Mouse (Mus musculus) splenic B cell, adult 2 months (primary cell): ENCODE measurements around the gene Hagh.

Experiments used
- DNase-seq: peaks from one replicate; pipeline ENCODE4 v3.0.0-alpha.2; 2011; ENCODE audit warnings: low read depth, low spot score
- H3K27me3 ChIP-seq: 2 replicates; pipeline ENCODE4 v1.6.1; 2012; ENCODE audit warnings: mild to moderate bottlenecking, low read length, moderate library complexity, mixed read lengths; ENCODE audit not compliant: control insufficient read depth, poor library complexity, insufficient read depth, severe bottlenecking
- H3K36me3 ChIP-seq: 2 replicates; pipeline ENCODE4 v1.6.1; 2012; ENCODE audit warnings: mild to moderate bottlenecking, low read length, moderate library complexity, mixed read lengths; ENCODE audit not compliant: control insufficient read depth, poor library complexity, insufficient read depth, severe bottlenecking

The Hagh gene

GRCm38 (mm10) chr17:24886932-24887271 lies 47.0 kb downstream of the Hagh start:
- Histone ChIP-seq H3K27me3 (no peaks in the 10 kb centered on the region), H3K36me3 (peaks cover 9% of the 10 kb centered on the region)
- peak; percentile 18 for DNase-seq

DNA sequence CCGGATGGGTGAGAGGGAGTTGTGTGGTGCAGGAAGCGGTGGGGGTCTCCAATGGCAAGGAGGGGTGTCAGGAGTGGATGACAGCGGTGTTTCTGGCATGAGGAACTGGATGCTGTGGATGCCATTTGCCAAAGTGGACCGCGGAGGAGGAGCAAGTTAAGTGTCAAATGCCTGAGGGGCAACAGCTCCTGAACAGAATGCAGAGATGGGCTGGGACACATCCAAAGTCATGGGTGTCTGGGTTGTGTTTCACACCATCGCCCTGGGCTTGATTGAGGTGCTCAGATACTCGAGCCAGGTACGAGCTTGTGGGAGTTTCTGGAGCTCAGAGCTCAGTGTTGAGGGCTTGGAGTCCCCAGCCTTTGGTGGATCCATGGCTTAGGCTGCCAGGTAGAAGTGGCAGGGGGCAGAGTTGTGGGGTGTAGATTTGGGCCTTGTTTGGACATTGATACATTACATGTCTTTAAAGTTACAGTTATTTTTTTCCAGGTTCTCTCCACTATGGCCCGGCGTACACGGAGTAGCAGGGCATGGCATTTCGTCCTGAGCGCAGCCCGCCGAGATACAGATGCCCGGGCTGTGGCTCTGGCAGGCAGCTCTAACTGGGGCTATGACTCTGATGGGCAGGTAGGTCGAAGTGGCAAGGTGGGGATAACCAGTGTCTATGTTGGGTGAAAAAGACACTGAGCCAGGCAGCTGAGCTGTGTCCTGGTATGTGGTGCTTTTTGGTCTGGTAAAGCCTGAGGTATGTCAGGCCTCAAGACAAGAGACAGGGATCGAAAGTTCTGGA lies 47.5 kb downstream of the Hagh start:
- DNase-seq: peak; percentile 19
- Histone ChIP-seq H3K27me3 (no peaks in the 10 kb centered on the region), H3K36me3 (peaks cover 9% of the 10 kb centered on the region)

DNA sequence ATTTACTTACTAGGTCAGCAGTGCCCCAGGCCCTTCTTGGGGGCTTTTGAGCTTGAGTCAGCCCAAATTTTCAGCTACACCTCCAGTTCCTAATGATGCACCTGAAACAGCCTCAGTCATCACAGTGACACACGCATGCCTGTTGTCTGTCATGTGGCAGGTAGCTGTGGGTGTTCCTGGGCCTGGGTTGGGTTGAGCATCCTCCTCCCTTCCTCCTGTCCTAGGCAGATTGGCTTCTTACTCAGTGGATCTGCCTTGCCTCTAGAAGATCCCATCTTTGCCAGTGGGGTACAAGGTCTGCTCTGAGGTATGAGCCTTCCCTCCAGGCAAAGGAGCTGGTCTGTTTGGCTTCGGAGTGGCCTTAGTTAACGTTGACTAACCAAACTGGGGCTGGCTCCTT lies 48.9 kb downstream of the Hagh start:
- no peaks in the 10 kb centered on the region for H3K27me3 ChIP-seq
- no peak for DNase-seq
- peaks cover 2% of the 10 kb centered on the region for H3K36me3 ChIP-seq

DNA sequence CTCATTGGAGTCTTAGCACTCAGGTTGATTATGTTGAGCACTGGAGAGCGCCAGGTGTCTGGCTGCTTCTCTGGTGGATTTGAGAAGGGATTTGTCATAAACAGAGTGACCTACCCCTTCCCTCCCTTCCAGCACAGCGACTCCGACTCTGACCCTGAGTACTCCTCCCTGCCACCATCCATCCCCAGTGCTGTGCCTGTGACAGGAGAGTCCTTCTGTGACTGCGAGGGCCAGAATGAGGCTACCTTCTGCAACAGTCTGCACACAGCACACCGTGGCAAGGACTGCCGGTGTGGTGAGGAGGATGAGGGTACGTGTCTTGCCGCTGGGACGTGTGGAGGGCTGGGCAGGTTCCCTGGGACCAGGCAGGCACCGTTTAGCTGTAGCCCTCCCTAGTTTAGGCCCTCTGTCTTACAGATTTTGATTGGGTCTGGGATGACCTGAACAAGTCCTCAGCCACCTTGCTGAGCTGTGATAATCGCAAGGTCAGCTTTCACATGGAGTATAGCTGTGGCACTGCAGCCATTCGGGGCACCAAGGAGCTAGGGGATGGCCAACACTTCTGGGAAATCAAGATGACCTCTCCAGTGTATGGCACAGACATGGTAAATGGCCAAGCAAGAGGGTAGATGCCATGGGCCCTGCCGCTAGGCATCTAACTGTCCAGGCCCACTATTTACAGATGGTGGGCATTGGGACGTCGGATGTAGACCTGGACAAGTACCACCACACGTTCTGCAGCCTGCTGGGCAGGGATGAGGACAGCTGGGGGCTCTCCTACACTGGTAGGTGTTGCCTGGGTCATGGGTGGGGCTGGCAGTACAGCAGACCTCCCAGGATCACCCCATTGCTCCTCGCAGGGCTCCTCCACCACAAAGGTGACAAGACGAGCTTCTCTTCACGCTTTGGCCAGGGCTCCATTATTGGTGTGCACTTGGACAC lies 50.5 kb downstream of the Hagh start:
- Histone ChIP-seq H3K36me3 (peaks cover 2% of the 10 kb centered on the region), H3K27me3 (no peaks in the 10 kb centered on the region)
- no peak for DNase-seq

GRCm38 (mm10) chr17:24891321-24891720 lies 51.4 kb downstream of the Hagh start:
- Histone ChIP-seq H3K27me3 (no peaks in the 10 kb centered on the region), H3K36me3 (peaks cover 2% of the 10 kb centered on the region)
- DNase-seq: no peak

- Histone ChIP-seq H3K27me3 (no peaks in the 10 kb centered on the region), H3K36me3 (peaks cover 2% of the 10 kb centered on the region)
- no peak for DNase-seq
These were observed 52.8 kb downstream of the Hagh start for GRCm38 (mm10) chr17:24892785-24893184.

DNA sequence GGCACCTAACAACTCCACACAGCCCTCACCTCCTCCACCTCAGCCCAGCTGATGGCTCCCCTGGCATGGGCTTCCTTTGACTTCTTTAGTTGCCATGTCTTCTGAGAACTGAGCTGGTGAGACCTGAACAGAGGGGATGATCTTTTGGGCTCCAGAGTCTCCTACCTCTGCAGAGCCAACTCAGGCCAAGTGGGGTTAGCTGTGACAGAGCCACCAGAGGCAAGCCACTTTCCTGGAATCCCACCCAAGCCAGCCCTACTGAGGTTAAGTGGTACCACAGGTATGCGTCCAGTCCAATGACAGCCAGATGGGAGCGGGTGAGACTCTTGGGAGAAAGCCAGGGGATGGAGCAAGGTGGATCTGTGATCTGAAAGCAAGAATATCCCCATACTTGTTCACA lies 53.3 kb downstream of the Hagh start:
- H3K36me3 ChIP-seq: peaks cover 2% of the 10 kb centered on the region
- H3K27me3 ChIP-seq: no peaks in the 10 kb centered on the region
- no peak for DNase-seq

DNA sequence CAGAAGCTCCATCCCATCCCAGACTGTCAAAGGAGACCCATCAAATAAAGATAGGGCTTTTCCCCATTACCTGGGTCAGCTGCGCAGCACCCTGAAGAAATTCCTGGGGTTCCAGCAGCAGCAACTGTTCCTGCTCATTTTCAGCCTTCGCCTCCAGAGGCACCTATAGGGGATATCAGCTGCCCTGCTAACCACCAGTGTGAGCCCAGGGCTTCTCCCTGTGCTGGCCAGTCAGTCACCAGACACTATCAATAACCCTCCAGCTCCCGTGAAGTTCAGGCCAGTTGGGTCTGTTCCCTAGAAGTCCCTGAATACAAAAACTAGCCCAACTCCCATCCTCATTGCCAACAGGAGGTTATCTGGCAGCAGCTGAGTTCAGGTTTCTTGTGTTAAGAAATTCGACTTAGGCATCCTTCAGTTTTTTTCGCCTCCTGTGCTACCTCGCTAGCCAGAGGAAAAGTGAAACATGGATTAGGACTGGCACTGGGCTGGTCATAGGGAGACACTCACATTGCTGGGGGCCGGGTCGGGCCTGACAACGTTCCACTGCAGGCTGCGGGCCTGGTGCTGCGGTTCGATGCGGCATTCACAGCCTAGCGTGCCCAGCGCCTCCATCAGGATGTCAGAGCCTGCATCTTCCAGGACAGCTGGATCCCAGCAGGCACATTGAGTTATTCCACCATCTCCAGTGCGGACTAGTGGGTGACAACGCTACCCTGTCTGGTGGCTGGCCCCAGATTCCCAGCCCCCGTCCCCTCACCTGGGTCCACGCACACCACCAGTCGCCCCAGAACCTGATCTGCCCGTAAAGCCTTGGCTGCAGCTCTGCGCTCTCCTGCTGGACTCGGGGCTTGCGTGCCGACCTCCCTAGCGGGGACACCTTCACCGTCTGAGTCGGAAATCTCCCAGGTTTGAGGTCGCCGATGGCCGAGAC lies 54.4 kb downstream of the Hagh start:
- no peaks in the 10 kb centered on the region for H3K27me3 ChIP-seq
- DNase-seq: no peak

GRCm38 (mm10) chr17:24894995-24895547 lies 55.1 kb downstream of the Hagh start, which contains the start of the genes Eme2 and Mrps34:
Gene Eme2 (minus strand): TSS chr17:24895087.
Gene Mrps34 (plus strand): TSS chr17:24895116.
- no peaks in the 10 kb centered on the region for H3K27me3 ChIP-seq
- peak; percentile 70 for DNase-seq

More for the DNA sequence above, 54.4 kb downstream of the Hagh start:
- H3K36me3 ChIP-seq: peaks cover 2% of the 10 kb centered on the region

GRCm38 (mm10) chr17:24895571-24896240 lies 55.8 kb downstream of the Hagh start:
- no peak for DNase-seq
- peaks cover 2% of the 10 kb centered on the region for H3K36me3 ChIP-seq
- no peaks in the 10 kb centered on the region for H3K27me3 ChIP-seq

More at GRCm38 (mm10) chr17:24894995-24895547, 55.1 kb downstream of the Hagh start, which contains the start of the genes Eme2 and Mrps34:
- H3K36me3 ChIP-seq: peaks cover 2% of the 10 kb centered on the region

DNA sequence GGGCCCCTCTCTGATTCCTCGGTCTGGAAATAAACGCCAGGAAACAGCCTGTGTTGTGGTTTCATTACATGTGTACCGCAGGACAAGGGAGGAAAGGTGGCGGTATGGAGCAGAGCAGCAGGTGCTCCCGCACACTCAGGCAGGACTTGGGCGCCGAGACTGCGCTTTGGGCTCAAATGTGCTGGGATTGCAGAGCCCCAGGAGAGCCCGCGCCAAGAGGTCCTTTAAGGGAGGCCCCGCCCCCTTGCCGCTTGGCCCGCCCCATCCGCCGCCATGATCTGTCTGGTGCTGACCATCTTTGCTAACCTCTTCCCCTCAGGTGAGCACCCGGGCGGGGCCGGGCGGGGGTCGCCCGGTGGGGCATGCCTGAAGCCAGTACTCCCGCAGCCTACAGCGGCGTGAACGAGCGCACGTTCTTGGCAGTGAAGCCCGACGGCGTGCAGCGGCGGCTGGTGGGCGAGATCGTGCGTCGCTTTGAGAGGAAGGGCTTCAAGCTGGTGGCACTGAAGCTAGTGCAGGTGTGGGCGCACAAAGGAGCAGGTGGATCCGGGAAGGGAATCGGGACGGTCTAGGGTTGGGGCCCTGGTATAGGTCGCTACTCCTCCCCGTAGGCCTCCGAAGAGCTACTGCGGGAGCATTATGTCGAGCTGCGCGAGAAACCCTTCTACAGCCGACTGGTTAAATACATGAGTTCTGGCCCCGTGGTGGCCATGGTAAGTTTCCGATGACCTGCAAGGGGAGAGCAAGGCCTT lies 56.5 kb downstream of the Hagh start, which contains the start of gene Nme3:
Nme3 (plus strand) TSS at position 260 of the 752 bp plus-strand sequence.
- DNase-seq: peak; percentile 69
- Histone ChIP-seq H3K27me3 (no peaks in the 10 kb centered on the region), H3K36me3 (peaks cover 2% of the 10 kb centered on the region; the same call in 1 of the 2 replicates)

GRCm38 (mm10) chr17:24896993-24897269 lies 57.0 kb downstream of the Hagh start:
- peaks cover 2% of the 10 kb centered on the region; the same call in 1 of the 2 replicates for H3K36me3 ChIP-seq
- no peak for DNase-seq
- H3K27me3 ChIP-seq: no peaks in the 10 kb centered on the region

DNA sequence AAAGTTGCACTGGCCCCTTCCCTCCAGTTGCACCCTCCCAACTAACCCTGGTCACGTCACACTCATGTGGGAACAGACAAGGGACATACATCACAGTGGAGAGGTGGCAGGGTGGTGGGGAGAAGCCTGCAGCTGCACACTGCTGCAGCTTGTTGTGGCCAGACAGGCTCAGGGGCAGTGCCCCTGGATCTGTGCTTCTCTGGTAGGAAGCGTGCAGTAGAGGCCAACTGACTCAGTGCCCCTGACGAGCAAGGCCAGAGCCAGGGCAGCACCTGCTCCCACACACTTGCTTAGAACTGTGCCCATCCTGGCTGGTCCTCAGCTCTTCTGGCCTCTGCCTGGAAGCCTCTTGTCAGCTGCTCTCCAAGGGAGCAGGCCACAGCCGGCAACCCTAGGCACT lies 57.7 kb downstream of the Hagh start:
- peaks cover 2% of the 10 kb centered on the region; the same call in 1 of the 2 replicates for H3K36me3 ChIP-seq
- DNase-seq: no peak
- no peaks in the 10 kb centered on the region for H3K27me3 ChIP-seq
